Mouse (Mus musculus): Measurements from ENCODE around the gene Npc1l1. TPM values are rescaled to one million over a fixed set of nuclear protein-coding genes. Genes with fewer than 3 reads are reported as not detected.

Npc1l1 gene
- polyA plus RNA-seq, 1 experiment from 2014 or later: not detected

DNA sequence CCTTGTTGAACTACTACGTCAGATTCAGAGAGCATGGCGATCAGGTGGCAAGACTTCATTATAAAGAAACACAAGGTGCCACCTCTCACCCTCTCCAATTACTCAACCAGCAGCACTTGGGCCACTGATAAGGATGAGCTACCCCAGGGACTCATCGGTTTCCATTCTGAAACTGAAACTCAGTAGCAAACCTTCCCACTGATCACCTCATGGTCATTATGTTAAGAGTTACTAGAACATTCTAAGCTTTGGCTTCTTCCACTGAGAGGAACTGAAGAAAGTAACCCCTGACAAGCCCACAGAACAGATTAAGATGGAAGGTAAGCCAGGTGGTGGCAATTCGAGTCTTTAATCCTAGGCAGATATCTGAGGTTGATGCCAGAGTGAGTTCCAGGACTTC is 31.5 kb downstream of the Npc1l1 start:
- Histone ChIP-seq H3K4me3 (peak overlapping the region; percentile 100), H3K27me3 (ENCODE audit: poor library complexity, severe bottlenecking) (no peaks in the 10 kb centered on the region), H3K27ac (no peak overlapping the region), H3K4me1 (peaks cover 24% of the 10 kb centered on the region), H3K9me3 (no peaks in the 10 kb centered on the region), H3K36me3 (replicated peaks) (peaks cover 24% of the 10 kb centered on the region)
- 94% methylated on average over 4 of the region's 4 CpGs for WGBS
- no peak for DNase-seq (ENCODE audit: extremely low spot score, low spot score)

DNA sequence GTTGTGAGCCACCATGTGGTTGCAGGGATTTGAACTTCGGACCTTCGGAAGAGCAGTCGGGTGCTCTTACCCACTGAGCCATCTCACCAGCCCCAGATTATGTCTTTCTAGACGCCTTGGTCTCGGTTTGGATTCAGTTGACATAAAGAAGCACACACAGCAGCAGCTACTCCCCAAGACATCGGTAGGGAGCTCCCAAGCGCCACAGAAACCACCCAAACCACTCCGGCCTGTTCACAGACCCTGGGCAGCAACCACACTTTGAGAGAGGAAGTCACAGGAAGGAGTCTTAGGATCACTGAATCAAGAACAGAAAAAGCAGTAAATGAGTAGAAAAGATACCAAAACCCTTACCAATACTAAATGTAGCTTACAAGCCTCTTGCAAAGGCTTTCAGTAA is 33.2 kb downstream of the Npc1l1 start:
- H3K4me3 ChIP-seq: no peak overlapping the region
- no peaks in the 10 kb centered on the region for H3K9me3 ChIP-seq
- peaks cover 39% of the 10 kb centered on the region for H3K36me3 ChIP-seq (replicated peaks)
- 95% methylated on average over 8 of the region's 8 CpGs for WGBS
- no peak overlapping the region for H3K27ac ChIP-seq
- no peaks in the 10 kb centered on the region for H3K27me3 ChIP-seq (ENCODE audit: poor library complexity, severe bottlenecking)
- no peak for DNase-seq (ENCODE audit: extremely low spot score, low spot score)
- peaks cover 24% of the 10 kb centered on the region for H3K4me1 ChIP-seq

- no peaks in the 10 kb centered on the region for H3K9me3 ChIP-seq
- H3K27me3 ChIP-seq (ENCODE audit: poor library complexity, severe bottlenecking): no peaks in the 10 kb centered on the region
- DNase-seq (ENCODE audit: extremely low spot score, low spot score): peak; percentile 71
- H3K36me3 ChIP-seq (replicated peaks): peaks cover 62% of the 10 kb centered on the region
- H3K27ac ChIP-seq: no peak overlapping the region
- H3K4me3 ChIP-seq: no peak overlapping the region
- 24% methylated on average over 2 of the region's 2 CpGs for WGBS
- 0 out of 2 replicates have a peak, but pooled peaks cover 4% of the 10 kb centered on the region for H3K4me1 ChIP-seq
Observed at GRCm38 (mm10) chr11:6187878-6188277, 42.1 kb downstream of the Npc1l1 start.

DNA sequence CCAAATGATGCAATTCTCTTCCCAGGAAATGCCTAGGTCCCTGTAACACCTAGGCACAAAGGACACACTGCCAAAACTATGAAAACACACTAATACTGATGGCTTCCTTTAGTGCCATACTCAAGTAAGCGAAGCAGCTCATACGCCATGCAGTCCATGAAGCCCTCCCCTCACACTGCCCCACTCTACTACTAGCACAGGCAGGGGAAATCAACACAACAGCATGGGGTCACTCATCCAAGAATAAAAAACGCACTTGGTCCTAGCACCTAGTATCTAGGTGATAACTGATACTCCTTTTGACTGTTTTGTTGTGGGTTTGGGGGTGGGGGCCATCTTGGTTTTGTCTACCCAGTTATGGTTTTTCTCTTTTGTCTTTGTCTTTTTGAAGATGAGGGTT is 42.5 kb downstream of the Npc1l1 start:
- Histone ChIP-seq H3K36me3 (replicated peaks) (peaks cover 58% of the 10 kb centered on the region), H3K4me3 (no peak overlapping the region)
- WGBS: 91% methylated on average over 3 of the region's 3 CpGs

DNA sequence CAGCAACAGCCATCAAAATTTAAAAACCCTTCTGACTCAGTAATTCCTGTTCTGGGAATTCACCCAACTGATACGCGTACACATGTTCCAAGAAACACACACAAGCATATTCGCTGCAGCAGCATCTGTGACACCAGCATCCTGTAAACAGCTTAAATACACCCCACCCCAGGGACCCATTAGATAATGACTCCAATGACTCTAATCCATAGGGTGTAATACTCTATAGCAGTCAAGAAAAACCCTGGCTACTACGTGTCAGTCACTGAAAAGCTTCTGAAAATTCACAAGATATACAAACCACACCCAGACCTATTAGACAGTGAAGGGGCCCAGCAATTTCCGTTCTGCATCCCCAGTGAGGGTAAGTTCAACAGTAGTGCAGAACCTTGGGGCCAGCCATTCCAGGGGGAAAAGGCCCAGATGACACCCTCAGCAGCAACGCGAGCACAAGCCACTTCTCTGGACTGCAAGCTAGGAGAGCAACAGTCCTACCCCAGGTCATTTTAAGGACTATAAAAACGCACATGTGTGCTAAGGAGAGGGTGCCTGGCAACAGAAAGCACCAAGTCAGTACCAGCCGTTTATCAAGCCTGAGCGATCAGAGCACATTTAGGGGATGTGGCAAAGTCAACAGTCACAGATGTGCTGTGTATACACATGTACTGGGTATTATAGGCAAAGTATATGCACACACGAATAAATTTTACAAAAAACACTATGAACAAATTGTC is 45.6 kb downstream of the Npc1l1 start:
- no peak overlapping the region for H3K4me3 ChIP-seq
- no peak overlapping the region for H3K27ac ChIP-seq
- H3K27me3 ChIP-seq (ENCODE audit: poor library complexity, severe bottlenecking): no peaks in the 10 kb centered on the region
- no peak for DNase-seq (ENCODE audit: extremely low spot score, low spot score)
- H3K4me1 ChIP-seq: peaks cover 23% of the 10 kb centered on the region
- peaks cover 35% of the 10 kb centered on the region for H3K36me3 ChIP-seq (replicated peaks)
- no peaks in the 10 kb centered on the region for H3K9me3 ChIP-seq
- WGBS: 83% methylated on average over 11 of the region's 11 CpGs

More for the DNA sequence above, 42.5 kb downstream of the Npc1l1 start:
- no peak for DNase-seq (ENCODE audit: extremely low spot score, low spot score)
- H3K27me3 ChIP-seq (ENCODE audit: poor library complexity, severe bottlenecking): no peaks in the 10 kb centered on the region
- 0 out of 2 replicates have a peak, but pooled peaks cover 5% of the 10 kb centered on the region for H3K4me1 ChIP-seq
- no peak overlapping the region for H3K27ac ChIP-seq
- H3K9me3 ChIP-seq: no peaks in the 10 kb centered on the region

- Histone ChIP-seq H3K27me3 (ENCODE audit: poor library complexity, severe bottlenecking) (no peaks in the 10 kb centered on the region), H3K9me3 (no peaks in the 10 kb centered on the region), H3K4me3 (no peak overlapping the region), H3K36me3 (replicated peaks) (peaks cover 25% of the 10 kb centered on the region), H3K27ac (no peak overlapping the region), H3K4me1 (peaks cover 34% of the 10 kb centered on the region)
- 91% methylated on average over 2 of the region's 2 CpGs for WGBS
- no peak for DNase-seq (ENCODE audit: extremely low spot score, low spot score)
Observed at GRCm38 (mm10) chr11:6183246-6183645, 46.7 kb downstream of the Npc1l1 start.

- no peak overlapping the region for H3K4me3 ChIP-seq
- H3K27ac ChIP-seq: no peak overlapping the region
- H3K9me3 ChIP-seq: no peaks in the 10 kb centered on the region
- no peaks in the 10 kb centered on the region for H3K27me3 ChIP-seq (ENCODE audit: poor library complexity, severe bottlenecking)
- no peak for DNase-seq (ENCODE audit: extremely low spot score, low spot score)
- H3K4me1 ChIP-seq: peaks cover 46% of the 10 kb centered on the region
- peaks cover 3% of the 10 kb centered on the region for H3K36me3 ChIP-seq (replicated peaks)
- 52% methylated on average over 6 of the region's 6 CpGs for WGBS
Observed at GRCm38 (mm10) chr11:6180811-6181399, 49.0 kb downstream of the Npc1l1 start.

- 18% methylated on average over 8 of the region's 8 CpGs for WGBS
- Histone ChIP-seq H3K27me3 (ENCODE audit: poor library complexity, severe bottlenecking) (no peaks in the 10 kb centered on the region), H3K4me3 (no peak overlapping the region), H3K27ac (peak overlapping the region; percentile 65), H3K9me3 (no peaks in the 10 kb centered on the region; the same call in 1 of the 2 replicates), H3K4me1 (peaks cover 46% of the 10 kb centered on the region), H3K36me3 (replicated peaks) (peaks cover under 1% of the 10 kb centered on the region; the same call in 1 of the 2 replicates)
- no peak for DNase-seq (ENCODE audit: extremely low spot score, low spot score)
Observed at GRCm38 (mm10) chr11:6179194-6179593, 50.7 kb downstream of the Npc1l1 start.

DNA sequence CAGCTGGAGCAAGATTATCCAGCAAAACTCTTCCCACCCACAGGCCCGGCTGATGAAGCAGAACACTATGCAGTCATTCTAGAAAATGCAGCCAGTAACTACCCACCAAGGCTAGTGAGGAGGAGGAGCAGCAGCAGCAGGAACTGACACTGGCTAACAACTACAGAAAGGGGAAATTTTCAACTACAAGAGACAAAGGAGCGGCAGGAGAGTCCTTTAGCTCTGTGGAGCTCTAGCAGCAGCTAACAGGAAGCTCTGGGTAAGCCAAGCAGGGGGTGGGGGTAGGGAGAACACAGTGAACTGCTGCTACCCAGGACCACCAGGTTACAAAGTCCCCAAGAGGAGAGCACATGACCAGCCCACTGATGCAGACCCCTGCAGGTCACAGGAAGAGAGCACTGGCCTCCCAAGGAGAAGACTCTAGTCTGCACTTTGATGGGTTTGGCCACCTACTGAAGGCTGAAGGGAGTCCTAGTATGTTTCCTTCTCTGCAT is 51.2 kb downstream of the Npc1l1 start:
- DNase-seq (ENCODE audit: extremely low spot score, low spot score): no peak
- Histone ChIP-seq H3K36me3 (replicated peaks) (peaks cover 5% of the 10 kb centered on the region; the same call in 1 of the 2 replicates), H3K9me3 (no peaks in the 10 kb centered on the region; the same call in 1 of the 2 replicates), H3K27me3 (ENCODE audit: poor library complexity, severe bottlenecking) (no peaks in the 10 kb centered on the region), H3K4me3 (no peak overlapping the region), H3K4me1 (peaks cover 46% of the 10 kb centered on the region), H3K27ac (peak overlapping the region; percentile 65)
- 8% methylated on average over 2 of the region's 2 CpGs for WGBS

GRCm38 (mm10) chr11:6177781-6178420 is 52.0 kb downstream of the Npc1l1 start:
- H3K4me3 ChIP-seq: no peak overlapping the region
- no peaks in the 10 kb centered on the region; the same call in 1 of the 2 replicates for H3K9me3 ChIP-seq
- WGBS: 73% methylated on average over 8 of the region's 8 CpGs
- peaks cover 8% of the 10 kb centered on the region for H3K36me3 ChIP-seq (replicated peaks)
- H3K4me1 ChIP-seq: peaks cover 42% of the 10 kb centered on the region
- H3K27ac ChIP-seq: no peak overlapping the region
- no peaks in the 10 kb centered on the region for H3K27me3 ChIP-seq (ENCODE audit: poor library complexity, severe bottlenecking)
- DNase-seq (ENCODE audit: extremely low spot score, low spot score): no peak

DNA sequence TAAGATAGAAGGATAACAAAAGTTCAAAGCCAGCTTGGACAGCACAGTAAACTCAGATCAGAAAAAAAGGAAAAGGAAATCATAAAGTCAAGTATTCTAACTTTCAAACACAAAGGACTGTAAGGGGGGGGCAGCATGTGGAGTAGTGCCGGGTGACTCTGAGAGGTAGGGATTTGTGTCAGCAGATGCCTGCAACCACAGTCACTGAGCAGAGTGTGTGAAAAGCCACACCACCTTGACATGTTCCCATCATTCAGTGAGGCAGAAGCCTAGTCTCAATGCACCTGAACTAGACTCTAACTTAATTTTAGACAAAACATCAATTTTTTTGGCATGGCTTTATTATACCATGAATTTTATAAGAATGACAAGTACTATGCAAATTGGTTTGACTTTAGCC is 54.4 kb downstream of the Npc1l1 start:
- Histone ChIP-seq H3K36me3 (replicated peaks) (peaks cover 9% of the 10 kb centered on the region), H3K27me3 (ENCODE audit: poor library complexity, severe bottlenecking) (no peaks in the 10 kb centered on the region), H3K4me3 (no peak overlapping the region), H3K4me1 (peaks cover 34% of the 10 kb centered on the region), H3K27ac (no peak overlapping the region), H3K9me3 (no peaks in the 10 kb centered on the region; the same call in 1 of the 2 replicates)
- DNase-seq (ENCODE audit: extremely low spot score, low spot score): no peak
- WGBS: 85% methylated on average over 1 of the region's 1 CpGs

DNA sequence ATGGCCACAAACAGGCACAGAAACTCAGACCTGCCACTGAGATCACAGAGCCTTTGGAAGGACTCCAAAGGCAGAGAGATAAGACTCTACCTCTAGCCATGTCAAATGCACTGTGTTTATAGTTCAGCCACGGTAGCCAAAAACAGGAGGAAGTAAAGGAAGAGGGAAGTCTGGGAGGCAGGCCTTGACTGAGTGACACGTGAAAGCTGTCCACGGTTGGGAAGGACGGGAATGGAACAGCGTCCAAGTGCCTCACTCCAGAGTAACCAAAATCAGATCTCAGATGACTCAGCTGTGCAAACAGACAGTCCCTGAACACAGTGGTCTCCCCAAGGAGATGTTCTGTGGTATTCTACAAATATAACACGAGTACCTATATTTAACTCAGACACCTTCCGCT is 55.2 kb downstream of the Npc1l1 start:
- peaks cover 9% of the 10 kb centered on the region for H3K36me3 ChIP-seq (replicated peaks)
- 89% methylated on average over 7 of the region's 7 CpGs for WGBS

More for the DNA sequence above, 55.2 kb downstream of the Npc1l1 start:
- Histone ChIP-seq H3K27me3 (ENCODE audit: poor library complexity, severe bottlenecking) (no peaks in the 10 kb centered on the region), H3K4me3 (no peak overlapping the region), H3K4me1 (peaks cover 26% of the 10 kb centered on the region), H3K9me3 (no peaks in the 10 kb centered on the region; the same call in 1 of the 2 replicates), H3K27ac (no peak overlapping the region)
- DNase-seq (ENCODE audit: extremely low spot score, low spot score): no peak
